Mouse (Mus musculus) hematopoietic multipotent progenitor cell, adult 10-12 weeks (in vitro differentiated cells): ENCODE data around the gene Esyt3. TPM values are rescaled to one million over a fixed set of nuclear protein-coding genes. Genes with fewer than 3 reads are reported as not detected.

ENCODE experiments used
- polyA plus RNA-seq: library from polyadenylated mRNA; stranded (reverse); fragments of >175 nt; gene quantifications from 2 replicates; pipeline ENCODE4 v1.2.3, GENCODE M21; 2012; ENCODE audit warnings: low replicate concordance

Gene Esyt3
- polyA plus RNA-seq = 0.02 TPM in 1 of 2 replicates, not detected in the other

DNA sequence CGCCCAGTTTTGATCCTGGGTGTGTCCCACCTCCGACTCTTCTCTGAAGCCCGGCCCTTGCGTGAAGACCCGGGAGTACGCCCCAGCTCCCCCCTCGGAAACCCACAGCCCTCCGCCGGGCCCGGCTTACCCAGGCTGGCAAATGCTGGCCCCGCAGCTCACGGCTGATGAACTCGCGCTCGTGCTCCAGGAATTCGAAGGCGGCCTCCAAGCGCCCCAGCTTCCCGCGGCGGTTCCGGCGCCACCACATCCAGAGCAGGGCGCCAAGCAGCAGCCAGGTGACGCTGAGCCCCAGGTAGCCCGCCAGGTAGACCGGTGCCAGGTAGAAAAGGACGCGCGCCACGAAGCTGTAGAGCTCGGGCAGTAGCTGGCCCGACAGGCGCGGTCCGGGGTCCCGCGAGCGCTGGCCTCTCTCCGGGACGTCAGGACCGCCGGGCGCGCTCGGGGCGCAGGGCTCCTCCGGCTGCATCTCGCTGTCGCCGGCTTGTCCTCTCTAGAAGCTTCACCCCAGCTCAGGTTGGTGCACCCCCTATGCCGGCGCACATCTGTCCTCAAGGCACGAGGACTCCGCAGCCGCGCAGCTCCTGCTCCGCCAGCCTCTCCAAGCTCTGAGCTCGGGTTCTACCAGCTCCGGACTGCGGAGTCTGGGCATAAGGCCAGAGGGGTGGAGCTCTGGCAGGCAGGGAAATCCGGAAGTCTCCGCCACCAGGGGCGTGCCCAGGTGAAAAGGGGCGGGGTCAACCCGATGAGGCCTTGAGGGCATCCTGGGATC, at the start of gene Esyt3:
TSS of gene Esyt3 (minus strand) at position 637 of the 772 bp plus-strand sequence.

Other genes starting within 250 kb of the Esyt3 start
- 0.47 and 1.1 TPM in 2 replicates for gene Pik3cb, start 217.9 kb downstream of the Esyt3 start, polyA plus RNA-seq
- gene Faiml, start 121.3 kb downstream of the Esyt3 start, polyA plus RNA-seq = not detected in 2 replicates
- 1.1 and 1.2 TPM in 2 replicates for gene Cep70, start 115.2 kb downstream of the Esyt3 start, polyA plus RNA-seq
- gene Mras, start 78.8 kb upstream of the Esyt3 start, polyA plus RNA-seq = 1.4 TPM in 2 replicates
- not detected in 2 replicates for gene Nme9, start 92.9 kb upstream of the Esyt3 start, polyA plus RNA-seq
- gene Armc8, start 210.3 kb upstream of the Esyt3 start, polyA plus RNA-seq = 2.1 and 6.1 TPM in 2 replicates
- gene Dbr1, start 217.2 kb upstream of the Esyt3 start, polyA plus RNA-seq = 31.7 and 51.4 TPM in 2 replicates